Mouse (Mus musculus) urinary bladder, postnatal 4 days (tissue): ENCODE data around the gene Sctr.

Experiments
- DNase-seq, 2 experiments: peaks; one replicate each; pipeline ENCODE4 v3.0.0; 2021 to 2022; ENCODE audit warnings: low spot score in 2 of 2

Sctr gene

DNA sequence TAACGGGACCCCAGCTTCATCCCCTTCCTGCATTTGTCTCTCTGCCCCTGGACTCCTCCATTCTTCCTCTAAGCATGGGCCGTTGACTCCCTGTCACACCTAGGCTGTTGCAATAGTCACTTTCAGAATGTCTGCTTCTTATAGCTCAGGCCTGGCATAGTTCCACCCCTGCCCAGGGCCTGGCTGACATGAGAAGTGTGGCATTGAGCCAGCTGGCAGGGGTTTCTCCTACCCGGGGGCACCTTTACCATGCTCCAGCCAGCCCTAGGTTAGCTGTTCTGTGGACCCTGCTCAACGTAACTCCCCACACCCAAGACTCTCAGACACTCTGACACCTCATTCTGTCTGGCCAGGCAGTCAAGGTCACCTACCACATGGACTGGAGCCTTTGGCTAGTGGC is 21.0 kb downstream of the Sctr start:
- no peak for DNase-seq

DNA sequence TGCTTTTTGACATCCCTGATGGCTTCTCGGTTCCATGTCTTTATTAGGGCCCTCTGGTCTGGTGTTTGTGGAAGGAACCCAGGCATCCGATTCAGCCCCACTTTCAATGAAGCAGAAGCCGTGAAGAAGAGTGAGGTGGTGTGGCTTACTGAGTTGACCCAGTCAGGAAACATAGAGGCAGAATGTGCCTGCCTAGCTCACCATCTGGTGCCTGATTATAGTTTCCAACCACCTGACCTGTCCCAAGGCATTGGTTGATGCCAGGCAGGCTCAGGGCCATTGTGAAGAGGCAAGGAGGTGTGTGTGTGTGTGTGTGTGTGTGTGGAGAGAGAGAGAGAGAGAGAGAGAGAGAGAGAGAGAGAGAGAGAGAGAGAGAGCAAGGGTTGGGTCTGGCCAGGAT is 23.8 kb downstream of the Sctr start:
- DNase-seq, result no peak

DNA sequence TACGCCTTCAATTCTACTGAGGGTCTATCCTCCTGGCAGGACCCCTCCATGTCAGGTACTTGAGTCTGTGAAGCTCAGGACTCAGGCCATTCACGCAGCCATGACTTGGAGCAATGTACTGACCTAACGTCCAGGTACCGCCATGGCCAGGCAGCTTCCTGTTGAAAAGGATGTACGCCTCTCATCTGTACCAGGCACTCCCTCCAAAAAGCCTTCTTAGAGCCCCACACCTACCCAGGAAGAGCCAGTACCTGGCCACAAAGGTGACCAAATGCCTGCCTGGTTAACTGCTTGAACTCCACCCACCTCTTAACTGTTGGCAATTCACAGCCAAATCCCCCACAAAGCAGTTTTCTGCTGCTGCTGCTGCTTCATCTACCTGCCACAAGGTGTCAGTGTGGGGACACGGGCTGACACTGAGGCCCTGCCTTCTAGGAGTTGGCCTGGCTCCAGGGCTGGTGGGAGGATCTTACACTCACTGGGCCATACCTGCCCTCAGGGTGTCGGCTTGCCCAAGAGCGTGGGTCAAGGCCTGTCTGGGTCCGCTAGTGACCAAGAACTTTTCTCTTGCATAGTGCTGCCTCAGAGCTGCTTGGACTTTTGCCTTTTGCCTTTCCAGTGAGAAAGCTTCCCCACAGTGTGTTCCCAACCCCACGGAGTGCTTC is 26.2 kb downstream of the Sctr start:
- DNase-seq, result peak; percentile 73 to 85

DNA sequence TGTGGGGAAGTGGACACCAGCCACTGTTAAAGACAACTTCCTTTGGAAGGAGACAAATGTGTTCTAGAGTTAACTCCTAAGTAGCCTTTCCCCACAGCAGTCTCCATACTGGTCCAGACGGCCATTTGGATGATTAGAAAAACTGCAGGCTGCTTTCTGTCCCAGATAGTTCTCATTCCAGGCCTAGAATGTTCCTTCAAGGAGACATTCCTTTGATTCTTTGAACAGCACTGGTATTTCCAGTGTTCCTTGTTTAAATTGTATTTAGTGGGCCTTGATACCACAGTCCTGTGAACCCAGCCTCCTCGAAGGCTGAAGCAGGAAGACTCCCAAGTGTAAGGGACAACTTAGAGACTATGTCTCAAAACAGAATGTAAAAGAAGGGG is 26.8 kb downstream of the Sctr start:
- no peak for DNase-seq

DNA sequence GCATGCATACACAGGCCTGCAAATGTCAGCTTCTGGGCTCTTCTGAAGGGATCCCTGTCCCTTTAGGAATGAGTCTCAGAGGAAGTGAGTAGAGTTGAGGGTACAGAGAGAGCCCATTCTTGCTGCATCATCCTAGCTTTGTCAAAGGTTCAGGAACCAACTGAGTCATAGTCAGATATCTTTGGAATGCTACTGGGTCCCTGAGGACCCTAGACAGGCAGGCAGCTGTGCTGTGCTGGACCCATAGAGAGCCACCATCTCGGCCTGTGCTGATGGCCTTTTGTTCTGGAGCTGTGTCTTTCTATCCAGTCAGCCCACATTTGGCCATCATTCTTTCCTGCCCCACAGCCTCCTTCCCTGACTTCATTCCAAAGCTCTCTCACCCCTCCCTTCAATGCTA is 28.1 kb downstream of the Sctr start:
- no peak for DNase-seq

DNA sequence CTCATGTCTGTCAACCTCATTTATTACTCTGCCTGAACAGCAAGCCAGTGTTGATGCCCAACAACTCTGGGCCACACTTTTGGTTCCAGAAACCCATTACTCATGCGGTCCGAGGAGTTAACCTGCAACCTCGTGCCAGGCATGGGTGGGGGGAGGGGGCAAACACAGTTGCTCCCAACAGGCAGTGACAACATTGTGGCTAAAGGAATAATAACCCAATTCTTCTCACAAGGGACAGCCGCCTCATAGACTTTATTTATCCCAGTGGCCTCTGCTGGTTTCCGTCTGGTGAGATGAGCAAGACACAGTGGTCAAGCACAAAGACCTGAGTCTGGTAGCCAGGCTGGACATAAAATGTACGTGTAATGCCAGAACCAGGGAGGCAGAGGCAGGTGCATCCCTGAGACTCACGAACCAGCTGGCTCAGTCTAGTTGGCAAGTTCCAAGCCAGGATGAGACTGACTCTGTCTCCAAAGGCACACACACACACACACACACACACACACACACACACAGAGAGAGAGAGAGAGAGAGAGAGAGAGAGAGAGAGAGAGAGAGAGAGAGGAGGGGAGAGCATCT is 28.9 kb downstream of the Sctr start:
- DNase-seq, result no peak

DNA sequence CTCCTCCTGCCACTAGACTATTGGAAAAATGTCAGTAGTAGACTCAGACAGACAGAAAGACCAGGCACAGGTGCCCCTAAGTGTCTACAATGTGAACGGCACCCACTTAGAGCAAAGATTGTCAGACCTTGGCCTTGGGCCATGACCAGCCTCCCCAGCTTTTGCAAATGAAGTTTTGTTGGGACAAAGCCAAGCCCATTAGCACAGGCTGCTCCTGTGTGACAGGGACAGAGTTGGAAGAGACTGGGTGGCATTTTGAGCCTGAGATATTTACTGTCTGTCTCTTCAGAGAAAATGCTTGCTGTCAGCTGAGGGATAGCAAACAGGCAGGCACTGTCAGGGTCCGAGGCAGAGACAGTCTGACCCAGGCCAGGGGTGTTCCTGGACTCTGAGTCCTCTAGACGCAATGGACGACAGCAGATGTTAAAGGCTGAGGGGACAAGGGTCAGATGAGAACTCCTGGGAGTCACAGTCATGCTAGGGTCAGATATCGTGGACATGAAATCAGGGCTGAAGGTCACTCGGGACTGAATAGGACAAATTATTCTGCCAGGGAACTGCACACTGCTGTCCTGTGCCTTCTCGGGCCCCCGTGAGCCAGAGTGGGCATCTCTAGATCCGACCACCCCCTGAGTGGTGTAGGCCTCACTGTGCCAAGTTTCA is 30.5 kb downstream of the Sctr start:
- no peak for DNase-seq

DNA sequence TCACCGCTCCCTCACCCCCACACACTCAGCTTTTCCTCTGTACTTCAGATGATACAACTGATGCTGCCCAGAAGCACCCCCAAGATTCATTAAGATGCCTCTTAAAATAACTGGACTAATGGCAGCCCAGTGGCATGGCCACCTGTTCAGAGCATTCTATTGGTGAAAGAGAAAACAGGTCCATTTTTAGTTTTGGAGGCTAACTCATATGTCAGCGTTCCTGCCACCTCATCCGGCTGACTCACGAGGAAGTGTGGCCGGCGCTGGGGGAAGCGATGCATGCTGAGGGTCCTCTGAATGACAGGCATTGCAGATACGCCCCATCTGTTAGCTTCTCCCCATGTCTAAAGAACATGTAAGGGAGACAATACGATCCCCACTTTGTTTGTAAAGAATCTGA is 31.9 kb downstream of the Sctr start:
- no peak for DNase-seq

DNA sequence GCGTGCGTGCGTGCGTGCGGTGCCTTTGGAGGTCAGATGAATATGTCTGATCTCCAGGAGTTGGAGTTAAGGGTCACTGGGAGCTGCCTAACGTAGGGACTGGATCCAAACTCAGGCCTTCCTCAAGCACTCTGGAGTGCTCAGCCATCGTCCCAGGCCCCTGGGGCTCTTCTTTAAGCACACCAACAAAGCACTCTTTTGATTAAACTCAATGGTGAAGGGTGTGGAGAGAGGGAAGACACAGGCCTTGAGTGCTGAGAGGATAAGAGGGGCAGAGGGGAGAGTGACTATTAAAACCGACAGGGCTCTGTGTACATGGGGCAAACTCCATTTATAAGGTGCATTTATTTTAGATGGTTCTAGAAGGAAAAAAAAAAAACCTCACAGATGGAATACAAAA is 35.7 kb downstream of the Sctr start:
- no peak for DNase-seq

DNA sequence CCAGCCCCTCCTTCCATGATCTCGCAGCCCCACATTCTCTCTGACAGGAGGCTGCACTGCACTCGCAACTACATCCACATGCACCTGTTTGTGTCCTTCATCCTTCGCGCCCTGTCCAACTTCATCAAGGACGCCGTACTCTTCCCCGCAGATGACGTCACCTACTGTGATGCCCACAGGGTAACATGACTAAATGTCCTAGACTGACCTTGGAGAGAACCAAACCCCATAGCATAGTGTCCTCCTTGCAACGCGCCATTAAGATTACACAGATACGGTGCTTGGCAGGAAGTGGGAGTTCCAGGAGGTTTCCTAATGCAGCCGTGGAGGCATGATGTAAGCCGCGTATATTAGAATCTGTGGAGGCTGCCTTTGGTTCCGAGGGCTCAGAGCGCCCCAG is 37.9 kb downstream of the Sctr start:
- no peak for DNase-seq

DNA sequence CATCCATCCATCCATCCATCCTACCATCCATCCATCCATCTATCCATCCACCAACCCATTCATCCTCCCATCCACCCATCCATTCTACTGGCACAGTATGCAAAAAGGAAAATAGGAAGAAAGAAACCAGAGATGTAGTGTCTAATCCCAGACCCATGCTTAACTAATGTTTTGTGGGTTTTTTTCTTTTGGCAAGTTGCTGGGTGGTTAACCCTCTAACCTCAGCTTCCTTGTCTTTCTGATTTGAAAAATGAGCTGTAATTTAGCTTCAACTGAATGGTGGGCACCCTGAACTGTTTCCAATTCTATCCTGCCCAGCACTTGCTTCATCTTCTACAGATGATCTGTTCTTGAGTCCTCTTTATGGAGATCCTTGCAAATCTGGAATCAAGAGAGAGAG is 40.6 kb downstream of the Sctr start:
- DNase-seq, result no peak

DNA sequence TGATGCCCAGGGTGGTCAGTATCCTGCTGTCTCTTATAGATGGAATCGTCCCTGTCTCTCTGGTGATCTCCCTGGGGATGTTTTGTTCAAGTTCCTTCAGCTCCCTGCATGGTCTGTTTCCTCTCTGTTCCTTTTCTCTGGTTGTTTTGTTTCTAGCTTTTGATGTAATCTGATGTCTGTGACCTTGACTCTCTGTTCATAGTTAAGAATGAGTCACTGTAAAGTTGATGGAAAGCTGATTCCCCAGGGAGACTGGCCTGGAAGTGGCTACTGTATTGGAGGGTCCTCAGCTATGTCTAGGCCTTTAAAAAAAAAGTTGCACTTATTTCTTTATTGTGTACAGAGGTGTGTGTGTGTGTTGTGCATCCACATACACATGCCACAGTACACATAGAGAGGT is 44.4 kb downstream of the Sctr start:
- DNase-seq, result no peak

DNA sequence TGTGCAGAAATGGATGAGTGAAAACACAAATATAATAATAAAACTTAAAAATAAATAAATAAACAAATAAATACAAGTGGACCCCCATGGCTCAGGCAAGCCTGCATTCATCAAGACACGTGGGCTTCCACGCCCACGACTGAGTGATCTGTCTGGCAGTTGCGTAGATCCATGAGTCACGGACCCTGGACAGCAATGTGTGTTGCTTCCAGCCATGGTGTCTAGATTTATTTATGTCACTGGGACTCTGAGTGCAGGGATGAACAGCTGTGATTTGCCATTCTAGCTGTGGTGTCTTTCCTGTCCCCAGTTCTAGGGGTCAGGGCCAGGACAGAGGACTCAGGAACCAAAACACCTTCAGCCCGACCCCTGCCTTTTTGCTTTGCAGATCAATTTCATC is 48.3 kb downstream of the Sctr start:
- no peak for DNase-seq

DNA sequence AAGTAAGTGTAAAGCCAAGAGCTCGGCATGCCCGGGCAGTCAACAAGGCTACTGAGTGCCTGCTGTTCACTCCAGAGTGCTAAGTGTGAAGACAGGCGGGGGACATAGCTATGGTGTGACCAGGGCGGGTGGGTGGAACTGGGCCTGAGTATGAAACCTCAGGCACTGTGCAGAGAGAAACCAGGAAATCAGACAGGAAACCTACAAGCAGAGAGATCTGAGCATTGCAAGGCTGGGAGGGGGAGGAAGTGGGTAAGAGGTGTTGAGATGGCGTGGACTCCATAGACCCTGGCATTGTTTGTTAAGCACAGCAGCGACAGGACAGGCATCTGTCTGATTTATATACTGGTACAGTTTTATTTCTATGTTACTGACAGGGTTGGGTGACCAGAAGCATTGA is 48.8 kb downstream of the Sctr start:
- DNase-seq, result no peak

DNA sequence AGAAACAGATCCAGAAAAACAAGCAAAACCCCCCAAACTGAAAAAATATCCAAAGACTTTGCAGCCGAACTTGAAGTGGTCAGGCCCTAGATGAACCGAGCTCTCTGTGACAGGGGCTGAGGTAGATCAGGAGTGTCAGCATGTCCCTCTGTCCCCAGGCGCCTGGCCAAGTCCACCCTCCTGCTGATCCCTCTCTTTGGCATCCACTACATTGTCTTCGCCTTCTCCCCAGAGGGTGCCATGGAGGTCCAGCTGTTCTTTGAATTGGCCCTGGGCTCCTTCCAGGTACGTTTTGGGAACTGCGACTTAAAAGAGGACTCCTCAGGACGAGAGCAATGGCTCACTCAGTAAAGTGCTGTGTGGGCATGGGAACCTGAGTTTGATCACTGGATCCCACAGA is 49.5 kb downstream of the Sctr start:
- no peak for DNase-seq

DNA sequence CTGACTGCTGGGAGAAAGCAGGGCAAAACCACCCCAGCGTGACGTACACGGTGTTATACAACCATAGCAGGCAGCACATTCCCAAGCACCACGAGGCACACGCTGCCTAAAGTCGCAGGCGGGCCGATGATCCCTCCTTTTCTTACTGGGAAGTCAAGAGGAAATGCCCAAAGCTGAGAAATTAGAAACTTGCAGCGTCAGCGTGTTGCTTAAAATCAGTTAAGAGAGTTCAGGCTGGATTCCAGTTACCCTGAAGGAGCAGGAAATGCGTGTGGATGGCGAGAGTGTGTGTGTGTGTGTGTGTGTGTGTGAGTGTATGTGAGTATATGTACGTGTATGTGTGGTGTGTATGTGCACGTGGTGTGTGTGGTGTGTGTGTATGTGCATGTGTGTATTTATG is 50.4 kb downstream of the Sctr start:
- no peak for DNase-seq

DNA sequence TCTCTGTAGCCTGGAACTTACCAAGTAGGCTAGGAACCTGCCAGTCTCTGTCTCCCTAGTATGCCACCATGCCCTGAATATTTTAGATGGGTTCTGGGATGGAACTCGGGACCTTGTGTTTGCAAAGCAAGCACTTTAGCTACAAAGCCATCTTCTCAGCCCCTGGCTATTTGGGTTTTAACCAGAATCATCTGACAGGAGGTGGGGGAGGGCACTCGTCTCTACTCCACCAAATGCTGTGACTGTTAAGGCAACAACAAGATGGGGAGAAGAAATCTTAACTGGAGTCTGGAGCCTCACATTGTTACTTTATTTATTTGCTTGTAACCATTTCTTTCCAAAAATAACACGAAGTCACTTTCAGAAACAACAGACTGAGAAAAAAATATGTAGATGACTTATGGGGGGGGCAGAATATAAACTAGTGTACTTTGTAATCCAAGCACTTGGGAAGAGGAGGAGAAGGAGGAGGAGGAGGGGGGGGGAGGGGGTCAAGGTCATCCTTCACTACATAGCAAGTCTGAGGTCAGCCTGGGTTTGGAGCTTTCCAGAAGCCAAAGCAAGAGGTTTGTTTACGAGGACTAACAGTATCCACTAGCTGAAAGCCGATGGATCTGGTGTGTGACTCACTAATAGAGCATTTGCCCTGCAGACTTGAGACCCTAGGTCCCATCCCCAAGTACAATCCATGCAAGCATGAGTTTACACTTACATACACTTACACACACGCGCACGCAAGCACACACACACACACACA is 51.2 kb downstream of the Sctr start:
- DNase-seq, result no peak

DNA sequence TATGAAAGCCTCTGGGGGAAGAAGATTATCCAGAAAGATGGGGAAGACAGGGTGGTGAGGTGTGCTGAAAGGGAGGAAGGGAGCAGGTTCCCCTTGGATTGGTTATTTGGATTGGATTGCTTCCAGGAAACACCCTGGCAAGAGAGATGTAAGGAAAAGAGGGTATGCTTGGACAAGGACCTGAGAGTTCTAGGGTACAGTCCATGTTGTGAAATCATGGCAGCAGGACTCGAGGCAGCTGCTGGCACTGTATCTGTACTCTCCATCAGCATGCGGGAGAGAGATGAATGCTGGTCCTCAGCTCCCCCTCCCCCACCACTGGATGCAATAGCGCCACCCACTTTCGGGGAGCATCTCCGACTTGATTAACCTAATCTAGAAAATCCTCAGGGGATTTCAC is 54.0 kb downstream of the Sctr start:
- DNase-seq, result no peak

DNA sequence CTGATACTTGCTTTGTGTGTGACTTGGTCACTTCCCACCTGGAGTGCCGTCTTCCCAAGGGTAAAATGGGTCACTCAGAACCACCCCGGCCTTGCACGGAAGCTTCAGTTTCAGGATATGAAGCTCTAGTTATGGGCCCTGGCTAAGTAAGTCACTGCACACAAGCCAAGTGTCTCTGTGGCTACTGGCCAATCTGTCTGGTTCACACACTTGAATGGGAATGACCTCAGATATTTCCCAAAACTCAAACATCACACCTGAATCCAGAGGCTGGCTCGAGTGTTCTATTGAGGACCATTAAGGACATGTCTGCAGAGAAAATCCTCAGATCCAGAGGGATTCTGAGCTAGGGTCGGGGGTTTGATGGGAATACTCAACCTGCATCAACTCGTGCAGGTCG is 55.5 kb downstream of the Sctr start:
- DNase-seq, result no peak

DNA sequence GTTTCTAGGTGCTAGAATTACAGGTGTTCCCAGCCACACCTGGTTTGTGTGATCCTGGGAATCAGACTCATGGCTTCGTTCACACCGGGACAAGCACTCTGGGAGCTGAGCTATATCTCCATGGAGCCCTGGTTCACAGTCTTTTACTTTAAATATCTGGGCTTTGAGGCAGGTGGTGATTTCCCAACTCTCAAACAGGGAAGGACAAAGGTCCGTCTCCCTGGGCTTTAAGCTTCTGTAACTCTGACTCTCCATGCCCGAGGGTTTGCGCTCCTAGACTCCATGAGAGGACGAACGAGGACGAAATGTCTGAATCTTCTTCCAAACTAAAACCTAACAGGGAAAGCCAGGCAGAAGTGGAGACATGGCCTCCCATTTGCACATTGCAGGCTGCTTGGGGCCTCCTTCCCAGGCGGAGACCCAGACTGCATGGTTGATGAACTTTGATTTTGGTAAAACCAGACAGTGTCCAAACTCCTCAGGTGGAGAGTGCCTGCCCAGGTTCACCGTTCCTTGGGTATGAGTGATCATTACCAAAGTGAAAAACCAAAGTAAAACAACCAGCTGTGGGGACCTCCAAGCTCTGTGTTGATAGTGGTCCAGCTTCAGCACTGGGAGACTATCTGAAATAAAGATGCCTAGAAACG is 57.5 kb downstream of the Sctr start:
- no peak for DNase-seq

DNA sequence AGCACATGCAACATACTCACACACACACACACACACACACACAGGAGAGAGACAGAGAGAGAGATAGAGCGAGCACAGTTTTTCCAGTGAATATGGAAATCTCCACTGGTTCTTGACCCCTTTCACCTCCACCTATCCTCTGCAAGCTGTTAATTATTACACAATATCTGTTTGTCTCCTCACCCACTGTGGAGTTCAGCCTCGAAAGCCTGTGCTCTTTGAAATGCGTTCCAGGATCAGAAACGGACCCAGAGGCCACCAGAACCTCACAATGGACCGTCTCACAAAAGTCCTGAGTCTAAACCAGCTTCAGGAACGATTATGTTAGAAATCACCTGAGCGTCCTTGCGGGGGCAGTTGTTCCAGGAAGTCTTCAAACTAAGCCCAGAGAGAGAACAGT is 59.5 kb downstream of the Sctr start:
- DNase-seq, result no peak

DNA sequence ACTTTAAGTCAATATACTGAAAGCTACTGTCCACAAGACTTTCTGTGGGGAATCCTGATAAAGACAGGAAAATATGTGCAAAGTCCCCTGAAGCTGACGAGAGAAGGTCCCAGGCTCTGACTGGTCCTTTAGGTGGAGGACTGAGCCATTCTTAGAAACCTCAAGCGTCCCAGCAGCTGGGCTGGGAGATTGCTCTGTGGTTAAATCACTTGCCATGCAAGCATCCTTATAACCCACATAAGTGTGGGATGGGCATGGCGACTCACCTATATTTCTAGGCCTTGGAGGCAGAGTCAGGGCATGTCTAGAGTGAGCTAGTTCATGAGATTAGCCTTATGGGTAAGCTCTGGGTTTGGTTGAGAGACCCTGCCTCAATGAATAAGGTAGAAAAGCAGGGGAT is 59.9 kb downstream of the Sctr start:
- no peak for DNase-seq
